Mouse (Mus musculus) R1 (cell line): ENCODE results near the gene Iffo2.
"Not testable (repeated sequence)": the region's sequence is repeated elsewhere in the genome, so short reads cannot be mapped to it uniquely, and the experiment has no call there.

Experiments used
- DNase-seq: peaks from one replicate; pipeline ENCODE4 v3.0.0-alpha.2; 2018; ENCODE audit warnings: low read depth, low spot score

Gene Iffo2

GRCm38 (mm10) chr4:139530248-139530647, at the start of gene Iffo2:
Iffo2 (plus strand) TSS chr4:139530548.
- not testable (repeated sequence) for DNase-seq

DNA sequence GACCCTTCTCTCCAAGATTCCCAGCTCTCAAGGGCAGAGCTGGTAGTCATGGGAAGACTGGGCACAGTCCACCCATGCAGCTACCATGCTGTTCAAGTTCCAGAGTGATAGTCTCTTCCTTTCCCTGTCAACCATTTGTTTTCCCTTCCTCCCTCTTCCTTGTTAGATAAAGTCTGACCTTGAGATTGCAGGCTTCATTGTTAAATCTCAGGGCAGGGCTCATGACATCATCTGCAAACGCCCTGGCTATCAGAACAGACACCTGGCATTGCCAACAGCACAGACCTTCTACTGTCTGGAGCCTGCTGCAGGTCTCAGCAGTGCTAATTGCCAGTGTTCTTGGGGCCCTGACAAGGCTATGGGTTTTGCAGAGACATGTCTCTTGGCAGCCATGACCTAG, 48.9 kb upstream of the Iffo2 start:
- DNase-seq = no peak

GRCm38 (mm10) chr4:139483461-139484105, 46.8 kb upstream of the Iffo2 start:
- no peak for DNase-seq

DNA sequence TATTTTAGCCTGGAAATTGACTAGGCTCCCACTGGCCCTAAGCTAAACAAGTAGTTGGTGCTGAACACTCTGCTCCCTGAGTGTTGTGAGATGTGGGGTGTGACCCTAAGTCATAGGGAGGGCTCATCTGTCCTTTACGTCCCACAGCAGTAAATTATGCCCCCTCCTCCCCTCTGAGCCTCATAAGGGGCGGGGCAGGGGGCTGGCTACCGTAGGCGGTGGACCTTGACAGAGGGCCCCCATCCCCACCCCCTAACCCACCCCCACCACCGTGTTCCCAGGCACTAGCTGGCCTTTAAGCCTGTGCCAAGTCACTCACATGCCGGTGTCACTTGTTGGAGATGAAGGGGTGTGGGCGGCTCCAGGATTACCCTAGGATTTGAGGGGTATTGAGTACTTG, 45.9 kb upstream of the Iffo2 start:
- no peak for DNase-seq

- DNase-seq = peak; percentile 64
These were observed 43.3 kb upstream of the Iffo2 start for GRCm38 (mm10) chr4:139487085-139487484.

DNA sequence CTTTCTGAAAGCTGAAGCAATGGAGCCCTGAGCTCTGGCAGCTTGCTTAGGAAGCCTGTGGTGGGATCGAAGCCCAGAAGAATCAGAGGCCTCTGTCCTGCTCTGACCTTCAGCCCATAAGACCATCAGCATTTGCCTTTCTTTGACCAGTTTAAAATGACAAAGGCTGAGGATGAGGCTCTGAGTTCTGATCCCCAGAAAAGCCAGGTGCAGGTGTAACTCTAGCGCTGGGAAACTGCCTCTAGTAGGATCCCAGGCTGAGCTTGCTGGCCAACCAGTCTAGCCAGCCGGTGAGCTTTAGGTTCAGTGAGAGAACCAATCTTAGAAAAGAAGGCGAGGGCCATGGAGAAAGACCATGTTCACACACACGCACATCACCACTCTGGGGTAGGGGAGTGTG, 42.0 kb upstream of the Iffo2 start:
- DNase-seq = peak; percentile 46

- no peak for DNase-seq
These were observed 40.4 kb upstream of the Iffo2 start for GRCm38 (mm10) chr4:139489946-139490345.

GRCm38 (mm10) chr4:139490413-139491055, 39.8 kb upstream of the Iffo2 start:
- no peak for DNase-seq

DNA sequence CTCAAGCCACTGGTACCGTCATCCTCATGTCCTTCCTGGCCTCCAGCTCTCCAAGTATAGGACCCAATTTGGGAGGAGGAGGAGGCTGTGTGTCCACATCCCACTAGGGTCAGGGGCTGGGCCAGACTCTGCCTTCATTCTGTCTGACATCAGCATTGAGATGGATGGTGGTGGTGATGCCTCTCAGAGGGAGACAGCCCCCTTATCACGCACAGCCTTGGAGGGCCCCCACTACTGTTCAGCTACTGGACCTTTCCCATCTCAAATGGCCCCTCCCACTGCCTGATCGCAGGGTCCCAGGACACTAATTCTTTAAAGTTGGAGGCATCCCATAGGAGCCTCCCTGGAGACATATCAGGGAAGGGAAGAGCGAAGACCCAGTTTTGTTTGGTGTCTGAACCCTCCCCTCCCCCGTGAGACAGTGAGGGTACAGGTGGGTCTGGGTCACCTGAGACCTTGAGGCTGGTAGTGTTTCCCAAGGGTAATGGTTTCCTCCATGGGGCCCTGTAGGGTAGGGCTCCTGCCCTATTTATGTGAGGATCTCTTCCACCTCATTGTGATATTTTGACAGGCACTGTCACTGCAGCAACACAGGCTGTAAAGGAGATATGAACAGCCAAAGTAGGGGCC, 38.7 kb upstream of the Iffo2 start:
- no peak for DNase-seq

- DNase-seq = no peak
These were observed 38.0 kb upstream of the Iffo2 start for GRCm38 (mm10) chr4:139492258-139492833.

- no peak for DNase-seq
These were observed 36.9 kb upstream of the Iffo2 start for GRCm38 (mm10) chr4:139493227-139494025.

DNA sequence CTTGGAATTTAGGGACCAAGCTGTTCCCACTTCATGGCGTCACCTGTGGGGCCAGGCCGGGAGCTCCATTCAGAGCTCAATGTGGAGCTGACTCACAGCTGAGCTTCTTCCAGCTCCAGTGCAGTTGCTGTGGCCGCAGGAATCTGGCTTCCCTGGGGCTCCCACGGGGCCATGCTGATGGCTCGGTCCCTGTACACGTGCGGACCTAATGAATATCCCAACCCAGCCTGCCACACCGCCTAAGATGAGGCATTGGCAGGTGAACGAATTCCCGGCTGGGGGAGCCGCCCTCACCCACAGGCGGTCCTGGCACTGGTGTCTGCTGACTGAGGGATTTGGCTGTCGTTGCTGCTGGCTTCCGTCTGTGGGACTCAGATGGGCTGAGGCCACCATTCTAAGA, 29.5 kb upstream of the Iffo2 start:
- DNase-seq = peak; percentile 26

- no peak for DNase-seq
These were observed 28.6 kb upstream of the Iffo2 start for GRCm38 (mm10) chr4:139501702-139502101.

GRCm38 (mm10) chr4:139503919-139504318, 26.4 kb upstream of the Iffo2 start:
- no peak for DNase-seq

DNA sequence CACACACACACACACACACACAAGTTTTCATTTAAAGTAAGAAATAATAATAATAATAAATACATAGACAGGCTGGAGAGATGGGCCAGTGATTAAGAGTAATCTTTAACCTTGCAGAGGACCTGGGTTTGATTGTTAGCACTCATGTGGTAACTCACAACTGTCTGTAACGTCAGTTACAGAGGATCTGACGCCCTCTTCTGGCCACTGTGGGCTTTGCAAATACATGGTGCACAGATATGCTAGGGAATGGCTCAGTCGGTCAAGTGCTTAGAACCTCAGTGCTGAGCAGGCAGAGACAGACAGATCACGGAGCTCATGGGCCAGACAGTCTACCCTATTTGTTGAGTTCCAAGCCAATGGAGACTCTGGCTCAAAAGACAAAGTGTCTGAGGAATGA, 24.6 kb upstream of the Iffo2 start:
- DNase-seq = peak; percentile 63

GRCm38 (mm10) chr4:139506727-139507126, 23.6 kb upstream of the Iffo2 start:
- no peak for DNase-seq

- DNase-seq = no peak
These were observed 21.3 kb upstream of the Iffo2 start for GRCm38 (mm10) chr4:139509069-139509468.

- no peak for DNase-seq
These were observed 18.8 kb upstream of the Iffo2 start for GRCm38 (mm10) chr4:139511557-139511956.

DNA sequence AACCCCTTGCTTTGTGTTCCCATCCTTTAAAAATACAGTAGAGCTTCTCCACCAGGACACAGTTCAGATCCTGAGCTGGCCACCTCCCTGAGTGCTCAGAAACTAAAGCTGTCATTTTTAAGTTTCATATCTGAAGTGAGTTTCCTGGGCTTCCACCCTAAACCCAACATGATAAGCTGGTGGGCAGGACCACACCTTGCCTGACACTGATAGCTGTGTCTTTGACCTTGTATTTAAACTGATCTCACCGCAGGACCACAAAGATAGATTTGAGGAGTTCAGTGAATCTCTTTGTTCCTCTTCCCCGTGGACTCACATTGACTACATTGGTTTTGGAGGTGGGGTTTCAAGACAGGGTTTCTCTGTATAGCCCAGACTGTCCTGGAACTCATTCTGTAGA, 17.4 kb upstream of the Iffo2 start:
- no peak for DNase-seq

DNA sequence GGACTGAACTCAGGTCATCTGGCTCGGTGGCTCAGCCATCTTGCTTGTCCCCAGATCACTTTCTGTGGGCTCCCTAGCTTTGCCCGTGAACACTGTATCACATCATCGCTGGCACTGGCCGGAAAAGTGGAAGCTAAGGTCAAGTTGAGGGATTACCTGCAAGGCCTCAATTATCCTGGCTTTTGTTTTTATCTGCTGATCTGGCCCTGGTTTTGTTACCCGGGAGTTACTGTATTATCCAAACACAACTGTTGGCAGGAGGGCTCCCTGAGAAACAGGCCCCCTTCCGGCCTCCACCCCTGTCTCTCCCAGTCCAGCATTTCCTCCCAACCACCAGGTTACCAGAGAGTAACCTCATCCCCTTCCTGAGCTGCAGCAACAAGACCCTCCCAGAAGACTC, 11.1 kb upstream of the Iffo2 start:
- DNase-seq = no peak

- no peak for DNase-seq
These were observed 8.4 kb upstream of the Iffo2 start for GRCm38 (mm10) chr4:139521926-139522325.

GRCm38 (mm10) chr4:139526475-139526874, 3.9 kb upstream of the Iffo2 start:
- no peak for DNase-seq
